Mouse (Mus musculus): ENCODE results near the gene Ing4.
"Not testable (repeated sequence)": the region's sequence is repeated elsewhere in the genome, so short reads cannot be mapped to it uniquely, and the experiment has no call there.

The Ing4 gene

DNA sequence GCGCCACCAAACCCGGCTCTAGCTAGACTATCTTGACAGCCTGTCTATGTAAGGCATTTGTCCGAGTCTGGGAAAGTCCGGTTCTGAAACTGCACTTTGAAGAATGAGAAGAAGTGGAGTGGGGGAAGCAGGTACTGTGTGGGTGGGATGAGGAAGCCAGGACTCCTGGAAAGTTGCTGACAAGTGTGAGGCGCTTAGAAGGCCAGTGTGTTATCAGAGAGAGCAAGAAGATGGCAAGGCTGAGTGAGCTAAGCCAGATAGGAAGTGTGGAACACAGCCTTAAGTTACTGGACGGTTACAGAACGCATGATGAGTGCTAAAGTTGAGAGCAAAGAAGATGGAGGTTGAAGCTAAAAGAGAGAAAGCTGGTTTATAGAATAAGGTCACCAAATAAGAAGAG is 2.5 kb downstream of the Ing4 start:
- no peak for DNase-seq (ENCODE audit: low spot score)

DNA sequence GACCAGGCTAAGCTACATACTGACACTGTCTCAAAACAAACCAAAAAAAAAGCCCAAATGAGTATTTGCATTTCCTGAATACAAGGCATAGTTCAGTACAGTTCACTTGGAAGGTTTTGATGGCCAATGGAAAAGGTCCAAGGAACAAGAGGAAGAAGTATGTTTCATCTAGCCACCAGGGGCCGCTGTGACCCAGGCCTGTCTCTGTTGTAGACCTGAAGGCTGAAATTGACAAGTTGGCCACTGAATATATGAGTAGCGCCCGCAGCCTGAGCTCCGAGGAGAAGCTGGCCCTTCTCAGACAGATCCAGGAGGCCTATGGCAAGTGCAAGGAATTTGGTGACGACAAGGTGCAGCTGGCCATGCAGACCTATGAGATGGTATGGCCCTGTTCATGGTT is 7.1 kb downstream of the Ing4 start:
- DNase-seq (ENCODE audit: low spot score): peak; percentile 83

DNA sequence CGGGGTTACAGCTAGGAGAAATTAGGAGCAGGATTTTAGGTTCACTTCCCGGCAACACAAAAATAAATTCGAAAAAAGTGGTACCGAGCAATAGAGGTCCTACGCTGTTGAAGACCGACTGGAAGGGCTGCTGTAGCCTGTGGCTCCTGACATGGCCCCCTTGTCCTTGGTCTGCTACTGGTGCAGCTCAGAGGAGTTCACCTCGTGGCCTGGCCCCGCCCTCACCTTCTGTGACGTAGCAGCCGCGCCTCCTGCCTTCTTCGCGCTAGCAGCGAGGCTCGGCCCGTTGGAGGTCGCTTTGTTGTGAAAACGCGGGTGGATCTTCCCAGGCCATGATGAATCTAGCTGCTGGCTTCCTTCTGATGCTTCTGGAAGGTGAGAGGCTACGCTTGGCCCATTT is 10.1 kb downstream of the Ing4 start, which contains the start of gene Acrbp:
TSS of gene Acrbp (plus strand) at position 12 of the 400 bp plus-strand sequence.
- DNase-seq (ENCODE audit: low spot score): no peak

DNA sequence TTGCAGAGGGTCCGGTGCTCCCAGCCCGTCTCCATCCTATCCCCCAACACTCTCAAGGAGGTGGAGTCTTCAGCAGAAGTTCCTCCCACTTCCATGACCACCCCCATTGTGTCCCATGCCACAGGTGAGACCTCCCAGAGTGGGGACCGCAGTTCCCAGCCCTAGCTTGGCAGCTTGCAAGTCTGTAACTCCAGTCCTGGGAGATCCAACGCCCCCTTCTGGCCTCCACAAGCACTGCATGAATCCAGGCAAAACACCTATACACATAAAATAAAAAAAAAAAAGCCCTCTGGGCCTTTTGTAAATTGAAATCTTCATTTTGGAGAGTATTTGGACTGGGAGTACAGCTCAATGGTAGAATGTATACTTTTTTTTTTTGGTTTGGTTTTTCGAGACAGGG is 11.7 kb downstream of the Ing4 start:
- no peak for DNase-seq (ENCODE audit: low spot score)

DNA sequence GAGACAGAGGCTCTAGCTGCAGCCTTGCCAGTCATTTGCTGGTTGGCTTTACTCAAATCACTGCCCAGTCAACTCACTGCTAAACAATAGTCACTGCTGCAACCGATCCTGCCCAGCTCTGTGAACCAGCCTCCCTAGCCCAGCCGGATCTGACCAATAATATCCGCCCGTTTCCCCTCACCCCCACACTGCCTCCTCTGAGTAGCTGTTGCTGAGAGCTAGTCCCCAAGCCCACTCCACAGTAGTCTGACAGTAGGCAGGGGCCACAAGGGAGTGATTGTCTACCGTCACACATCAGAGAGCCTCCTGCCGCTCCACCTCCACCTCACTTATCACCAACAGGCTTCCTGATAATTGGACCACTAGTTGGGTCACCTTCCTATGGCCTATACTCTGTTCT is 21.9 kb downstream of the Ing4 start:
- DNase-seq (ENCODE audit: low spot score): no peak

DNA sequence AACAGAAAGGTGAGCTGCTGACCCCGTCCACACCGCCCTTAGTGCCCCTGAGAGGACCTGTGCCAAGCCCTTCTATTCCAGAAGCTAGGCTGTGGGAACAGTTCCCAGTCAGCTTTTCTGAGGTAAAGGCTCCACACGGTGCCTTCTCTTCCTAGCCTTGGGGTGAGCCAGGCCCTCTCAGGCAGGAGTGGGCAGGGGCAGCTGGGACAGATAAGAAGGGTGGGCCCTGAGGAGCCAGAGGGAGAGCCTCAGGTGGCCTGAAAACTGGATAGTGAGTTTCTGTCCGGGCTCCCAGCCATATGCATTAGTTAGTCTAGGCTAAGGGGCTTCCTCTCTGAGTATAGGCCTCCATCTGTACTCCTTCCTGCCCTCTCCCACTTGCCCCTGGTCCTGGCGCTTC is 23.0 kb downstream of the Ing4 start:
- no peak for DNase-seq (ENCODE audit: low spot score)

DNA sequence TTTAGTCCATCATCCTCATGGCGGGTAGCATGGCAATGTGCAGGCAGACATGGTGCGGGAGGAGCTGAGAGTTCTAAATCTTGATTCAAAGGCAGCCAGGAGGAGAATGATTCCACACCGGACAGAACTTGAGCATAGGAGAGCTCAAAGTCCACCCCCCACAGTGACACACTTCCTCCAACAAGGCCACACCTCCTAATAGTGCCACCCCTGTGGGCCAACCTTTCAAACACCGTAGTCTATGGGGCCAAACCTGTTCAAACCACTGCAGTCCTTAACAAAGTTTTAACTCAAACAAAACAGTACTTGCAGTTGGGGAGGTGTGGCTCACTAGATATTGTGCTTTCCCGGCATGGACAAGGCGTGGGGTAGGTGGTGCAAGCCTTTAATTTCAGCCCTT is 24.3 kb downstream of the Ing4 start:
- no peak for DNase-seq (ENCODE audit: low spot score)

DNA sequence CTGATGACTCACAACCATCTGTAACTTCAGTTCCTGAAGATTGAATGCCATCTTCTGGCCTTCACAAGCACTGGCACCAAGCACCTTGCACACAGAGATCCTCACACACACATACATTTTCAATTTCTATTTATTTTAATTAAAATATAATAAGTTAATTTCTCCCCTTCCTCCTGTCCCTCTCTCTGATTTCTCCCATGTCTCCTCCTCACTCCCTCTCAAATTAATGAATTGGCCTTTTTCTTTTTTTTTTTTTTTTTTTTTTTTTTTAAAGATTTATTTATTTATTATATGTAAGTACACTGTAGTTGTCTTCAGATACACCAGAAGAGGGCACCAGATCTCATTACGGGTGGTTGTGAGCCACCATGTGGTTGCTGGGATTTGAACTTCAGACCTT is 25.7 kb downstream of the Ing4 start:
- DNase-seq (ENCODE audit: low spot score): not testable (repeated sequence)

DNA sequence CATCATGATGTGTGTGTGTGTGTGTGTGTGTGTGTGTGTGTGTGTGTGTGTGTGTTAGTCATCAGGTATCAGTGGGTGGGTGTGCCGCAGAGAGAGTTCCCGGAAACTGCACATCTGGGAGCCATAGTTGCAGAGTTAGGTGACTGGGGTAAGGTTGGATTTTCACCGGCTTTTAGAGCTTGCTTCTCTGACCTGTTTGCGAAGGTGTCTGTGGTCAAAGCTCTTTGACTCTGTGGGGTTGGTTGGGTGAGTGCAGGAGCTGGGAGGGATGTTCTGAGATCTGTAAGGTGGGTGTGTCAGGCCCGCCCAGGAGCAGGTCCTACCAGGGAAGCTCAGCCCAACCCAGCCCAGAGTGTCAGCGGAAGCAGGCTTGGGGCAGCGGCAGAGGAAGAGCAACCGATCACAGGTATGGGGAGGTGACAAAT is 28.0 kb downstream of the Ing4 start, which contains the start of gene Lpar5:
TSS of gene Lpar5 (plus strand) at position 350 of the 425 bp plus-strand sequence.
- peak; percentile 44 for DNase-seq (ENCODE audit: low spot score)

DNA sequence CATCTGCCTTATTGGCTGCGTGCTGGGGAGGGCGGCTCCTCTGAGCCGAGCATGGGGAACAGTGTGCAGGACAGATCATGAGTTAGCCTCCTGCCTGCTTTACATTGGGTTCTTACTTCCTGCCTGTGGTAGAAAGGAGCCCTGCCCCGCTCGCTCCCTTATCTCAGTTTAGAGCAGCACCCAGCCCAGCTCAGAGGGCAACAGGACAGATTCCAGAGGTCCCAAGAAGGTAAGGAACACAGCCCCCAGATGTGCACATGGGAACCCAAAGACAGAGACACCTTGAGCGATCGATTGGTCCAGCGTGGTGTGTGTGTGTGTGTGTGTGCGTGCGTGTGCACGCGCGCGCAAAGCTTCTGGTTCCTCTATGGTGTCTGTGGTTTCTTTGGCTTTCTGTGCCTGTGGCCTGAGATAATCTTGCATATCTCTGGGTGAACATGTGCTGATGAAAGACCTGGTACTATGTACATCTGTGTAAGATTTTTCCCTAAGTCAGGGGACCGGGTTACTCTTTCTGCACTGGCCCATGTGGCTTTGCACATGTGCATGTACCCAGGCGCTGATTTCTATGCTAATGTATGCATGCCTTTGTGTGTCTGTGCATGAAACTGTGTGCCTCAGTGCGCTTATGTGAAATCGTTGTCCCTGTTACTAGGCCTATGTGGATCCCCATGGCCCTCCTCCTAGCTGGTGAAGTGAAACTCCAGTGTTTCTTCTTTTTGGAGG is 31.8 kb downstream of the Ing4 start:
- DNase-seq (ENCODE audit: low spot score): no peak

DNA sequence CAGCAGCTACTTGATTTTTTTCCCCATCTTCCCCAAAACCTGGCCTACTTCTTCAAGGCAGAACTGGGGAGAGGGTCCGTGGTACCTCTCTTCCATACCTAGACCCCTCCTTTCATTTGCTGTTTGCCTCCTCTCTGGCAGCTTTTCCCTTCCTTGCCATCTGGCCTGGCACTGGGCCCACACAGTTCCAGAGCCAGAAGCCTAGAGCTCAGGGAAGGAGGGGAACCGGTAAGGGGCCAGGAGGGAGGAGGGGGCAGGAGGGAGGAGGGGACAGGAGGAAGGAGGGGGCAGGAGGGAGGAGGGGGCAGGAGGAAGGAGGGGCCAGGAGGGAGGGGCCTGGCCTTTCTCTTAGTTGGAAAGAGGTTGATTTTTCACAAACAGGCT is 32.3 kb downstream of the Ing4 start:
- peak; percentile 40 for DNase-seq (ENCODE audit: low spot score)

DNA sequence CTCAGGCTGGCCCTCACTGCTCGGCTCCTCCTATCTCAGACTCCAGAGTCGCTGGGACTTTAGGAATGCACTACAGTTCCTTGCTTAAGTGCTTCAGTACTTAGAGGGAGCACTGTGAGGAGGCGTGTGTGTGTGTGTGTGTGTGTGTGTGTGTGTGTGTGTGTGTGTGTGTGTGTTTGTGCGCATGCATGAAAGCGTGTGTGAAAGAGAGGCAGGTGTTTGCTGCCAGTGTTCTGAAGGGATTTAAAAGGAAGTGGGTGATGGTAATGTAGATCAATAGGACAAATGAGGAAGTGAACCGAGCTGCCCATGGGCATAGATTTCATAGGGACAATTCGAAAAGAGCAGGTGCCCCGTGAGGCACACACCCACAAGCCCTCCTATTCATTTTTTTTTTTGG is 34.3 kb downstream of the Ing4 start:
- no peak for DNase-seq (ENCODE audit: low spot score)

DNA sequence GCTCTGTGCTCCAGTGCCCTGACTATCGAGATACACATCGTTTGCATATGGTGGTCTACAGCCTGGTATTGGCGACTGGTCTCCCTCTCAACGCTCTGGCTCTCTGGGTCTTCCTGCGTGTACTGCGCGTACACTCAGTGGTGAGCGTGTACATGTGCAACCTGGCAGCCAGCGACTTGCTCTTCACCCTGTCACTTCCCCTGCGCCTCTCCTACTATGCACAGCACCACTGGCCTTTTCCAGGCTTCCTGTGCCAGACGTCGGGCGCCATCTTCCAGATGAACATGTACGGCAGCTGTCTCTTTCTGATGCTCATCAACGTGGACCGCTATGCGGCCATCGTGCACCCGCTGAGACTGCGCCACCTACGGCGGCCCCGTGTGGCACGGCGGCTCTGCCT is 41.8 kb downstream of the Ing4 start:
- DNase-seq (ENCODE audit: low spot score): no peak

DNA sequence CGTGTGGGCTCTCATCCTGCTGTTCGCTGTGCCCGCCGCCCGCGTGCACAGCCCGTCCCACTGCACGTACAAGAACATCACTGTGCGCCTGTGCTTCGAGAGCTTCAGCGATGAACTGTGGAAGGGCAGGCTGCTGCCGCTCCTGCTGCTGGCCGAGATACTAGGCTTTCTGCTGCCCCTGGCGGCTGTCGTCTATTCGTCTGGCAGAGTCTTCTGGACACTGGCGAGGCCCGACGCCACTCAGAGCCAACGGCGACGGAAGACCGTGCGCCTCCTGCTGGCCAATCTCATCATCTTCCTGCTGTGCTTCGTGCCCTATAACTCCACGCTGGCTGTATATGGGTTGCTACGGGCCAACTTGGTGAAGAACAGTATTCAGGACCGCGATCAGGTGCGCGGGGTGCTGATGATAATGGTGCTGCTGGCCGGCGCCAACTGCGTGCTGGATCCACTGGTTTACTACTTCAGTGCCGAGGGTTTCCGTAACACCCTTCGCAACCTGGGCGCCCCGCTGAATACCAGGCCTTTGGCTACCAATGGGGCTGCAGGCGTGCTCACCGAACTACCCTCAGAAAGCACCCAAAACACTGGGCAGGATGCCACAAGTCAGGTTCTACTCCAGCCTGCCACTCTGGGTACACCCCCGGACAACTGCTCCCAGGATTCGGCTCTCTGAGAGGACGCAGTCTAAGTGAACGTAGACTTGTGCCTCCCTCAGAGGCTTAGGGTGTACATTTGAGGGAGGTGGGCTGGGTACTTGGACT is 42.4 kb downstream of the Ing4 start:
- peak; percentile 93 for DNase-seq (ENCODE audit: low spot score)

DNA sequence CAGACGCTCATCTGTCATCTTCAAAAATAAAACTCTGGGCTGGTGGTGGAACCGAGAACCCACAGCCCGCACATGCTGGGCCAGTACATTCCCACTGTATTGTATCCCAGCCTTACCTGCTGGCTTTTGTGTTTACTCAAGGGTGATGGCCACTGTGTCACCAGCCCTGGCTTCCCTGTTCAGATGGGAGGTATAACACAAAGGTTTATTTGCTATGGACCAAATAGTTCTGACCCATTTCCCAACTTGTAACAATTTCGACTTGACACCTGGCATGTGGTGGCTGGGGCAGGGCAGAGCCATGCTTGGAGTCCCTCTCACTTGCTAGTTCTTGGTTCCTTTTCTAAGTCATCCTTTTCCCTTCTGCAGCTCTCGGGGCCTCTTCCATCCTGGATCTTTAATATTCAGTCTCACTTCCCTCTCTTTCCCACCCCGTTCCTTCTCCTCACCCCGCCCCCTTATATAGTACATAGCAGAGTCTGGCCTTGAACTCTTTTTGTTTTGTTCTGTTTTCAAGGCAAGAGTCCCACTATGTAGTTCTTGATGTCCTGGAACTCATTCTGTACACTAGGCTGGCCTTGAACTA is 43.3 kb downstream of the Ing4 start:
- DNase-seq (ENCODE audit: low spot score): no peak

DNA sequence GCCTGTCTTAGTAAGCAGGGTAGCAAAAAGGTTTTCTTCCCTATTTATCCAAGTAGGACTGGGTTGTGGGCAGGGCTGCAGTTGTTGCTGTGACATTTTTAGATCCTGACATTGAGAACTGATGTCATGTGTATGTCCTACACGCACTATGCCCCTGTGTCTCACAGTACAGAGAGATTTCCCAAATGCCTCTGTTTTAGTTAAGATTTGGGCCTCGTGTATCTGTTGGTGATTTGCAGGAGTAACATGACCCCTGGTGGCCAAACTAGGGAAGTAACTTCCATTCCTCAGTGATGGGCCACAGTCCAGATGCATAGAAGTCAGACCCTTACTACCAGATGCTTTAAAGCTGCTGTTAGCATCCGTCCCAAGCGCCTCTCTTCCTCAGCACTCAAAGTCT is 44.9 kb downstream of the Ing4 start:
- DNase-seq (ENCODE audit: low spot score): peak; percentile 64

DNA sequence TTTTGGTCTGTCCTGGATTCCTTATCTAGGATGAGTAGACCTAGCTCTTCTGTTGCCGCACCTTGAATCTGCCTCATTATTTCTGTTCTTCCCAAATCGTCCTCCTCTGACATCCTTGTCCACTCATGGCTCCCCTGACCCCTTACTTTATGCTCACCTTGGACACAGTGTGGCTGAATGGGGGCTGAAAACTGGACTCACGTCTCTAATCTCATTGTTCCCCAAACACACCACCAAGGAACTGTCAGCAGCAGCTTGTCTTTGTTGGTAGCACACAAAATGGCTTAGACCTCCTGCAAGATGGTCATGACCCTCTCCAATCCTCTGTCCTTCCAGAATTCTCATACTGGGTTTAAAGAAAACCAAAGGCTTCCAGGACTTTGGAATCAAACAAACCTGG is 48.4 kb downstream of the Ing4 start:
- DNase-seq (ENCODE audit: low spot score): no peak

DNA sequence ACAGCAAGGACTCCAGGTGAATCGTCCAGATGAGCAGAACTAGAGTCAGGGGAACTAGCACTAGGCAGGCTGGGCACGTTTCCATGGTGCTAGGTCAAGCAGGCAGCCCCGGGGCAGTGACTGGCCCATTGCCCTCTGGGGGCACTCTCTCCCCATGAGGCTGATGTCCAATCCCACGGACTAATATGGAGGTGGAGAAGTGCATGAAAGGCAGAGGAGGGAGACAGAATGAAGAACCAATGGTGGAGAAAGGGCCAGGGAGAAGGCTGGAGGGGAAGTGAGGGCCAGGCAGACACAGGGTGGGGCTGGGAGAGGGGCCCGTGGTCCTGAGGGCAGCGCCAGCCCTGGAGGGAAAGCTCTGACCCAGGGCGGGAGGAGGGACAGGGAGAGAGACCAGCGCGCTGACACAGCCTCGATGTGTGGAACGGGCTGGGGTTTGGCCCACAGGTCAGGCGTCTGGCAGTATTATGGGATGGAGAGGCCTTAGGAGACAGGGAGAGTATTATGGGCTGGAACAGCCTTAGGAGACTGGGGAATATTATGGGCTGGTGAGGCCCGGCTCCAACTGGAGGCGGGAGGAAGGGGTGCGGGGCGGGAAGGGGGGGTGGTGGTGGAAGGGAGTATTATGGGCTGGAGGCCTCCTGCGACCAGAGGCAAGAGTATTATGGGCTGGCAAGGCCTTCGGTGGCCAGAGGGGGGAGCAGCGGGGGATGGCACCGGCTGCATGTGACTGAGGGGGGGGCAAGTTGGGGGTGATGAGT is 49.2 kb downstream of the Ing4 start:
- DNase-seq (ENCODE audit: low spot score): peak; percentile 79

DNA sequence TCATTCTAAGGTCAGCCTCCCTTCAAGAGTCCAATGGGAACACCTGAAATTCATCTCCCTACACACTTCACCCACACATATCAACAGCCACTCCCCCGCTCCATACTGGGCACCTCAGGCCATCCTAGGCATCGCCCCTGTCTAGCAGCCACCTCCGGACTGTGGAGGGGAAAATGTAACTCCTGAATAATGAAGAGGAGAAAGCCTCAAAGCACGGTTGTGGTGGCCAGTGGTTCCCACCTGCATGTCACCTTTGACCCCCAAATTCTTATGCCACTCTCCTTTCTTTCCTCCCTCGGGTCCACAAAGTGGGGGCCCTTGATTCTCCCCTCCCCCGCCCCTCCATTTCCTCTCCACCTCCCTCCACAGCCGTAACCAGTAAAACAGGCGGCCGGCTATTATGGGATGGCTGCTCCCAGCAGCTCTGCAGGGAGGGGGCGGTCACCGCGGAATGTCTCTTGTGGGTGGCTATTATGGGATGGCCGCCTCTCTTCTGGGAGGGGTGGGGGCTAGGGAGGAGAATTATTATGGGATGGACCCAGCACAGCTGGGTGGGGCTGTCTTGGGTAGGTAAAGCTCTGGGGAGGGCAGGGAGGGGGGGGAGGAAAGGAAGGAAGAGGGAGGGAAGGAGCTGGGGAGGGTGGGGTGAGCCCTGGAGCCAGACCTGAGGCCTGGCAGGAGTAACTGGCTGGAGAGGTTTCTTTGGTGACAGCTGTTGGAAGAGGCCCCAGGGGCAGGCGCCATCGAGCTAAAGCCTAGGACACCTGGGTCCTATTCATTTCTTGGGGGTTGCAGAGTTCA is 50.2 kb downstream of the Ing4 start:
- DNase-seq (ENCODE audit: low spot score): peak; percentile 91

DNA sequence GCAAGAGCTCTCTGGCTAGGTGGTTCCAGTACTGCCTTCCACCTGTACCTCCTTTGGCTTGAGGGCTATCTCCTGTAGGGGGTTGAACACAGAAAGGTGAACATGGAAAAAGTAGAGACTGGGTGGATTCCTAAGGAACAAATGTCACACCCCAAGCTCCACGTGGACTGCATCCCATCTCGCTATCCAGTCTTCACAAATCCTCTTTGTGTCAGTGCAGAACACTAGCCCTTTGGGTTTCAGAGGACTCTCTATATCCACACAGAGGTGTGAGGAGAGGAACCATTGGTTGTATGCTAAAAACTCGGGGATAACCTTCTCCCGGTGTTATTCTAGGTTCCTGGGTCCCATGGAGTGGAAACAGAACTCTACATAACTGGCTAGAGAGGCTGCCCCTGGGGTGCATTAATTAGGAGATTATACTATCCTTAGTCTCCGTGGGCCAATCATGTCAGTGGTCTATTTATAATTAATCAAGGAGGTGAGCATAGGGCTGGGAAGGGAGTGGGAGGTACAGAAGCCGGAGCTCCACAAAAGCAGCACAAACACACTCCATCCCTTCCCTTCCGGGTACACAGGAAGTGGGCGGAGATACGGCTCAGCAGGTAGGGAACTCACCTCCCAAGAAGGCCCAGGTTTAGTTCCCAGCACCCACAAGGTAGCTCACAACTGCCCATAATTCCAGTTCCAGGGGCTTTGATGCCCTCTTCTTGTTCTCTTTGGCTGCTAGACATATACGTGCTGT is 51.0 kb downstream of the Ing4 start:
- no peak for DNase-seq (ENCODE audit: low spot score)

DNA sequence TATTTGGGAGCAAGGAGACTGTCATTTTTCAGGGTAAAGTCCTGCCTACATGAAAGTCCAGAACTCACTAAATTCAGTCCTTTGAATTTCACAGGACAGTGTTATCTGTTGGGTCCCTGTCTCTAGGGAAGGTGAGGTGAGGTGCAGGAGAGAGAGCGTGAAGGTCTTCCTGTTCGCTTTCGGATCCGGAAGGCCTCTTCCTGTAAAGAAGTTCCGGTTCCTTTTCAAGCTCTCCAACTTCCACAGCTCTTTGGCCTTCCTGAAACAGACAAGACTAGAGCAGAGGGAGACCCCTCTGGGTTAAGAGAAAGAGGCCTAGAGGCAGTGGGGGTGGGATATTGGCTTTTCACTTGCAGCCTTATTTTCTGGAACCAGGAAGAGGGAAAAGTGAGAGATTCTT is 52.8 kb downstream of the Ing4 start:
- no peak for DNase-seq (ENCODE audit: low spot score)

Measured in urinary bladder, postnatal 14 days (tissue).